Mouse (Mus musculus): Measurements from ENCODE around the gene Mars. TPM values are rescaled to one million over a fixed set of nuclear protein-coding genes. Genes with fewer than 3 reads are reported as not detected.

Gene Mars
- total and polyA plus RNA-seq, 2 experiments: 59.6 to 70.7 TPM

DNA sequence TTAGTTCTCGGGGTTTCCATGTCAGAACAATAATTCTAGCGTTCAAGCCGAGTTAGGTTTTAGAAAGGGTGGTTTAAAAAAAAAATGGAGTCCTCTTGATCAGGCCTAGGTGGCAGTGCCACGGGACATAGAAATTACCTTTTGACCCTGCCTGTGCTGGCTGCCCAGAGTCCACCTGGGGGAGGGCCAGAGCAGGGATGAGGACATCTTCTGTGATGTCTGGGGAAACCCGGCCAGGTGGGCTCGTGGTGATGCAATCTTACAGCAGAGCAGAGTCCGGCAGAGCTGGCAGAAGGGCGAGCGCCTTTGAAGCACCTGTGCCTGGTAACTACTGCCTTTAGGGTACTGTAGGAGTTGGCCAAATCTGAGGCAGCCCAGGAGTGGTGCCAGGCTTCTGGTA is 40.6 kb upstream of the Mars start:
- peak overlapping the region; percentile 95 for H3K27ac ChIP-seq (replicated peaks; ENCODE audit: insufficient read depth, low read depth, low read length)
- TF ChIP-seq CTCF (IDR thresholded peaks at IDR 0.05; ENCODE audit: low read depth, low read length): no peak
- TF ChIP-seq POLR2A (IDR thresholded peaks at IDR 0.05; ENCODE audit: extremely low read depth, insufficient read depth, low read length): no peak
- H3K79me2 ChIP-seq (ENCODE audit: control insufficient read depth, insufficient read depth, low read length): peaks cover 13% of the 10 kb centered on the region; the same call in 1 of the 2 replicates
- peaks cover 7% of the 10 kb centered on the region; the same call in 1 of the 2 replicates for H3K36me3 ChIP-seq (ENCODE audit: control insufficient read depth, insufficient read depth, low read length)
- peak overlapping the region; percentile 80 for H3K9ac ChIP-seq (ENCODE audit: low read depth, low read length)
- 0 out of 2 replicates have a peak overlapping the region, but pooled peaks have one; percentile 67 for H3K4me3 ChIP-seq (ENCODE audit: insufficient read depth, low read depth, low read length)
- H3K4me1 ChIP-seq (ENCODE audit: control insufficient read depth, insufficient read depth, low read length): peaks cover 34% of the 10 kb centered on the region
- H3K27me3 ChIP-seq (ENCODE audit: control insufficient read depth, insufficient read depth, low read length): no peaks in the 10 kb centered on the region
- peak; percentile 96 for DNase-seq (ENCODE audit: extremely low read depth, low read depth, low spot score)
- WGBS: 23% methylated on average over 9 of the region's 9 CpGs

GRCm38 (mm10) chr10:127351719-127352118 is 40.1 kb upstream of the Mars start:
- H3K4me3 ChIP-seq (ENCODE audit: insufficient read depth, low read depth, low read length): peak overlapping the region; percentile 67
- no peaks in the 10 kb centered on the region for H3K27me3 ChIP-seq (ENCODE audit: control insufficient read depth, insufficient read depth, low read length)
- peaks cover 7% of the 10 kb centered on the region; the same call in 1 of the 2 replicates for H3K36me3 ChIP-seq (ENCODE audit: control insufficient read depth, insufficient read depth, low read length)
- peak; percentile 94 for DNase-seq (ENCODE audit: extremely low read depth, low read depth, low spot score)
- TF ChIP-seq POLR2A (IDR thresholded peaks at IDR 0.05; ENCODE audit: extremely low read depth, insufficient read depth, low read length): peak; percentile 43; the same call in 1 of the 2 replicates
- TF ChIP-seq CTCF (IDR thresholded peaks at IDR 0.05; ENCODE audit: low read depth, low read length): peak; percentile 34; the same call in 1 of the 2 replicates
- peak overlapping the region; percentile 95 for H3K27ac ChIP-seq (replicated peaks; ENCODE audit: insufficient read depth, low read depth, low read length)
- peaks cover 13% of the 10 kb centered on the region; the same call in 1 of the 2 replicates for H3K79me2 ChIP-seq (ENCODE audit: control insufficient read depth, insufficient read depth, low read length)
- peaks cover 30% of the 10 kb centered on the region for H3K4me1 ChIP-seq (ENCODE audit: control insufficient read depth, insufficient read depth, low read length)
- peak overlapping the region; percentile 80 for H3K9ac ChIP-seq (ENCODE audit: low read depth, low read length)
- 15% methylated on average over 8 of the region's 8 CpGs for WGBS

DNA sequence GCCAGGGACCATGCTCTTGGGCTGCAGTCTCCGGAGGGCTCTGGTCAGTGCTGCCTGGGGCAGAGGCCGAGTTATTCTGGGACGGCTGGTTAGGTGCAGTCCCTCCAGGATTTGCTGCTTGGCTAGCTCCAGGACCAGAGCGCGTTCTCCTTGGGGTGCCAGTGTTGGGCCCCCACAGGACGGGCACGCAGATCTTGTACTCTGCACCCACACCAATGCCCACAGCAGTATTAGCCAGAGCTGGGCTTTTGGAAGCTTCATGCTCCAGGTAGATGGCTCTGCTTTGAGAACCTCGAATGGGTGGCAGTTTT is 39.7 kb upstream of the Mars start:
- H3K27me3 ChIP-seq (ENCODE audit: control insufficient read depth, insufficient read depth, low read length): no peaks in the 10 kb centered on the region
- no peak for TF ChIP-seq CTCF (IDR thresholded peaks at IDR 0.05; ENCODE audit: low read depth, low read length)
- no peak for TF ChIP-seq POLR2A (IDR thresholded peaks at IDR 0.05; ENCODE audit: extremely low read depth, insufficient read depth, low read length)
- peak overlapping the region; percentile 80 for H3K9ac ChIP-seq (ENCODE audit: low read depth, low read length)
- 26% methylated on average over 8 of the region's 8 CpGs for WGBS
- DNase-seq (ENCODE audit: extremely low read depth, low read depth, low spot score): peak; percentile 34
- H3K27ac ChIP-seq (replicated peaks; ENCODE audit: insufficient read depth, low read depth, low read length): peak overlapping the region; percentile 95
- peaks cover 7% of the 10 kb centered on the region; the same call in 1 of the 2 replicates for H3K36me3 ChIP-seq (ENCODE audit: control insufficient read depth, insufficient read depth, low read length)
- peaks cover 13% of the 10 kb centered on the region; the same call in 1 of the 2 replicates for H3K79me2 ChIP-seq (ENCODE audit: control insufficient read depth, insufficient read depth, low read length)
- peaks cover 25% of the 10 kb centered on the region for H3K4me1 ChIP-seq (ENCODE audit: control insufficient read depth, insufficient read depth, low read length)
- peak overlapping the region; percentile 67 for H3K4me3 ChIP-seq (ENCODE audit: insufficient read depth, low read depth, low read length)

GRCm38 (mm10) chr10:127350594-127351284 is 39.2 kb upstream of the Mars start:
- Histone ChIP-seq H3K36me3 (ENCODE audit: control insufficient read depth, insufficient read depth, low read length) (peaks cover 7% of the 10 kb centered on the region; the same call in 1 of the 2 replicates), H3K27me3 (ENCODE audit: control insufficient read depth, insufficient read depth, low read length) (no peaks in the 10 kb centered on the region), H3K79me2 (ENCODE audit: control insufficient read depth, insufficient read depth, low read length) (peaks cover 13% of the 10 kb centered on the region; the same call in 1 of the 2 replicates), H3K4me3 (ENCODE audit: insufficient read depth, low read depth, low read length) (peak overlapping the region; percentile 67), H3K4me1 (ENCODE audit: control insufficient read depth, insufficient read depth, low read length) (peaks cover 20% of the 10 kb centered on the region), H3K9ac (ENCODE audit: low read depth, low read length) (peak overlapping the region; percentile 80), H3K27ac (replicated peaks; ENCODE audit: insufficient read depth, low read depth, low read length) (peak overlapping the region; percentile 95)
- peak; percentile 82 for DNase-seq (ENCODE audit: extremely low read depth, low read depth, low spot score)
- 4% methylated on average over 24 of the region's 24 CpGs for WGBS
- TF ChIP-seq POLR2A (IDR thresholded peaks at IDR 0.05; ENCODE audit: extremely low read depth, insufficient read depth, low read length) (peak; percentile 79), CTCF (IDR thresholded peaks at IDR 0.05; ENCODE audit: low read depth, low read length) (peak; percentile 92)

DNA sequence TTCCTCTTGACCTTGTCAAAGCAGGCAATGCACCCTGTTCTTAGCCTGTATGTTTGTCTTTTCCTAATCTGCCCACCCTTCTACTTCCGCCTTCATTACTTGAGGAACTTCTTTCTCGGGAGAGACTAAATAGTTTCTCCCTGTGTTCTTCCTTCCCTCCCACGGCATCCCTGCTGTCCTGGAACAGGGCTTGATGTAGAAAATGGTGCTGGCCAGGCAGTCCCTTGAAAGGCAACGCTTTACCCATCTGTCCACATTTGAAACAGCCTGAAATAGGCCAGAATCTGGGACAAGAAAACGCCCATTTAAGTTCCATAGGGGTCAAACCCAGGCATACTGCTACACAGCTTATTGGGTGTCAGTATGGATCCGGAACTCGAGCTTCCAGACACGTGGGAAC is 38.2 kb upstream of the Mars start:
- Histone ChIP-seq H3K9ac (ENCODE audit: low read depth, low read length) (peak overlapping the region; percentile 80), H3K27ac (replicated peaks; ENCODE audit: insufficient read depth, low read depth, low read length) (peak overlapping the region; percentile 95), H3K4me1 (ENCODE audit: control insufficient read depth, insufficient read depth, low read length) (peaks cover 17% of the 10 kb centered on the region), H3K79me2 (ENCODE audit: control insufficient read depth, insufficient read depth, low read length) (peaks cover 13% of the 10 kb centered on the region; the same call in 1 of the 2 replicates), H3K4me3 (ENCODE audit: insufficient read depth, low read depth, low read length) (peak overlapping the region; percentile 67), H3K36me3 (ENCODE audit: control insufficient read depth, insufficient read depth, low read length) (peaks cover 7% of the 10 kb centered on the region; the same call in 1 of the 2 replicates), H3K27me3 (ENCODE audit: control insufficient read depth, insufficient read depth, low read length) (no peaks in the 10 kb centered on the region)
- 24% methylated on average over 8 of the region's 8 CpGs for WGBS
- TF ChIP-seq POLR2A (IDR thresholded peaks at IDR 0.05; ENCODE audit: extremely low read depth, insufficient read depth, low read length): no peak
- no peak for TF ChIP-seq CTCF (IDR thresholded peaks at IDR 0.05; ENCODE audit: low read depth, low read length)
- no peak for DNase-seq (ENCODE audit: extremely low read depth, low read depth, low spot score)

DNA sequence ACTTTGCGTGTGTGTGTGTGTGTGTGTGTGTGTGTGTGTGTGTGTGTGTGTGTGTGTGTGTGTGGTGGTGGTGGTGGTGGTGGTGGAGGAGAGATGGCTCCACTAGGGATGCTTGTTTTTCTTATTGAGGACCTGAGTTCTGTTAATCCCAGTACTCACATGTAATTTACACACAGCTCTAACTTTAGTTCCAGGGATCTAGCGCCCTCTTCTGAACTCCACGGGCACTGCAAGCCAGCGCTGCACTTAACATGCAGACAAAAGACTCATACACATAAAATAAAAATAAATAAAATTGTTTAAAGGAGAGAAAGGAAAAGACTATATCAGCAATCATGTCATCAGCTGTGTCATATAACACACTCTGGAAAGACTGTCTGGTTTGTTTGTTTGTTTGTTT is 37.4 kb upstream of the Mars start:
- Histone ChIP-seq H3K27ac (replicated peaks; ENCODE audit: insufficient read depth, low read depth, low read length) (no peak overlapping the region), H3K9ac (ENCODE audit: low read depth, low read length) (no peak overlapping the region), H3K79me2 (ENCODE audit: control insufficient read depth, insufficient read depth, low read length) (peaks cover 9% of the 10 kb centered on the region; the same call in 1 of the 2 replicates), H3K36me3 (ENCODE audit: control insufficient read depth, insufficient read depth, low read length) (peaks cover 7% of the 10 kb centered on the region; the same call in 1 of the 2 replicates), H3K27me3 (ENCODE audit: control insufficient read depth, insufficient read depth, low read length) (no peaks in the 10 kb centered on the region), H3K4me1 (ENCODE audit: control insufficient read depth, insufficient read depth, low read length) (peaks cover 10% of the 10 kb centered on the region), H3K4me3 (ENCODE audit: insufficient read depth, low read depth, low read length) (no peak overlapping the region)
- peak; percentile 51 for DNase-seq (ENCODE audit: extremely low read depth, low read depth, low spot score)
- peak; percentile 56 for TF ChIP-seq CTCF (IDR thresholded peaks at IDR 0.05; ENCODE audit: low read depth, low read length)
- TF ChIP-seq POLR2A (IDR thresholded peaks at IDR 0.05; ENCODE audit: extremely low read depth, insufficient read depth, low read length): no peak
- WGBS: 61% methylated on average over 4 of the region's 4 CpGs
